Mouse (Mus musculus): ENCODE data around the gene Ctc1. TPM values are rescaled to one million over a fixed set of nuclear protein-coding genes. Genes with fewer than 3 reads are reported as not detected.

Gene Ctc1
- polyA plus RNA-seq, 1 experiment from 2014 or later: 55.8 TPM

- Histone ChIP-seq H3K4me3 (replicated peaks; ENCODE audit: low read depth, low read length) (no peak overlapping the region; the same call in 1 of the 2 replicates), H3K27me3 (ENCODE audit: control insufficient read depth, insufficient read depth, low read length) (no peaks in the 10 kb centered on the region), H3K9ac (replicated peaks; ENCODE audit: low read length) (no peak overlapping the region; the same call in 1 of the 2 replicates), H3K27ac (replicated peaks; ENCODE audit: low read depth, low read length) (peak overlapping the region; percentile 95), H3K36me3 (ENCODE audit: control insufficient read depth, insufficient read depth, low read length) (no peaks in the 10 kb centered on the region), H3K4me1 (ENCODE audit: control insufficient read depth, insufficient read depth, low read length) (peaks cover 20% of the 10 kb centered on the region), H3K4me2 (ENCODE audit: low read length) (peak overlapping the region; percentile 72), H3K9me3 (ENCODE audit: control insufficient read depth, low read length) (no peaks in the 10 kb centered on the region)
- ATAC-seq (ENCODE audit: low FRiP score, low TSS enrichment) (no peak), DNase-seq (no peak)
- WGBS: 42% methylated on average over 6 of the region's 6 CpGs
Observed at GRCm38 (mm10) chr11:69073951-69074775, 58.5 kb downstream of the Ctc1 start.

DNA sequence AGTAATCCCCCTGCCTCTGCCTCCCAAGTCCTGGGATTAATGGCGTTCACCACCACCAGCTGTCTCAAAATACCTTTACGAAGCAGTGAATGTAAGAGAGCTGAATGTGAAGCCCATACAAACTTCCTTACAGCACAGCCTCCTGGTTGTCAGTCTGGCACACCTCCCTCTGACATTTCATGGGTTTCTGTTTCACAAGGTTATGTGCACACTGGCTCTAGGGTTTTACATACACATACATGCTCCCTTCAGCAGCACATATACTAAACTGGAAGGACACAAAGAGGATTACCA lies 59.0 kb downstream of the Ctc1 start:
- Histone ChIP-seq H3K36me3 (ENCODE audit: control insufficient read depth, insufficient read depth, low read length) (no peaks in the 10 kb centered on the region), H3K9ac (replicated peaks; ENCODE audit: low read length) (no peak overlapping the region), H3K27me3 (ENCODE audit: control insufficient read depth, insufficient read depth, low read length) (no peaks in the 10 kb centered on the region), H3K4me2 (ENCODE audit: low read length) (no peak overlapping the region), H3K4me3 (replicated peaks; ENCODE audit: low read depth, low read length) (no peak overlapping the region), H3K9me3 (ENCODE audit: control insufficient read depth, low read length) (no peaks in the 10 kb centered on the region), H3K27ac (replicated peaks; ENCODE audit: low read depth, low read length) (0 out of 2 replicates have a peak overlapping the region, but pooled peaks have one; percentile 95), H3K4me1 (ENCODE audit: control insufficient read depth, insufficient read depth, low read length) (peaks cover 20% of the 10 kb centered on the region)
- no peak for ATAC-seq (ENCODE audit: low FRiP score, low TSS enrichment)
- 47% methylated on average over 2 of the region's 2 CpGs for WGBS
- no peak for DNase-seq

DNA sequence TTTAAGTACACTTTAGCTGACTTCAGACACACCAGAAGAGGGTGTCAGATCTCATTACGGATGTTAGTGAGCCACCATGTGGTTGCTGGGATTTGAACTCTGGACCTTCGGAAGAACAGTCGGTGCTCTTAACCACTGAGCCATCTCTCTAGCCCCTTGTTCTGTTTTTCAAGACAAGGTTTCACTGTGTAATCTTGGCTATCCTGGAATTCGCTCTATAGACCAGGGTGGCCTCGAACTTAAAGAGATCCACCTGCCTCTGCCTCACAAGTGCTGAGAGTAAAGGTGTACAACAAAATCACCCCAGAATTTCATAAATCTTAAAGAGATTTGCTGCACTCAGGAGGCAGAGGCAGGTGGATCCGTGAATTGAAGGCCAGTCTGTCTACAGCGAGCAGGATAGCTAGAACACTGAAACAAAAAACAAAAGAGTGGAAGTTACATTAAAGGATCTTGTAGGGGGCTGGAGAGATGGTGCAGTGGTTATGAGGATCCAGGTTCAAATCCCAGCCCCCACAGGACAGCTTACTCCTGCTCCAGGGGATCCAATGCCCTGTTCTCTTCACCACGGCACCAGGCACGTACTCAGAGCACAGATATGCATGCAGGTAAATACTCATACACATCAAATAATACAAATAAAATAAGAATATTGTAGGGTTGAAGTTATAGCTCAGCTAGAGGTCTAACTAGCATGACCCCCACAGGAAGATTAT lies 60.2 kb downstream of the Ctc1 start:
- 51% methylated on average over 8 of the region's 9 CpGs for WGBS
- DNase-seq (no peak), ATAC-seq (ENCODE audit: low FRiP score, low TSS enrichment) (no peak)
- no peak overlapping the region for H3K27ac ChIP-seq (replicated peaks; ENCODE audit: low read depth, low read length)
- H3K9me3 ChIP-seq (ENCODE audit: control insufficient read depth, low read length): no peaks in the 10 kb centered on the region
- no peak overlapping the region for H3K4me2 ChIP-seq (ENCODE audit: low read length)
- H3K4me1 ChIP-seq (ENCODE audit: control insufficient read depth, insufficient read depth, low read length): peaks cover 16% of the 10 kb centered on the region
- H3K4me3 ChIP-seq (replicated peaks; ENCODE audit: low read depth, low read length): no peak overlapping the region
- H3K9ac ChIP-seq (replicated peaks; ENCODE audit: low read length): no peak overlapping the region
- H3K27me3 ChIP-seq (ENCODE audit: control insufficient read depth, insufficient read depth, low read length): no peaks in the 10 kb centered on the region
- H3K36me3 ChIP-seq (ENCODE audit: control insufficient read depth, insufficient read depth, low read length): no peaks in the 10 kb centered on the region

DNA sequence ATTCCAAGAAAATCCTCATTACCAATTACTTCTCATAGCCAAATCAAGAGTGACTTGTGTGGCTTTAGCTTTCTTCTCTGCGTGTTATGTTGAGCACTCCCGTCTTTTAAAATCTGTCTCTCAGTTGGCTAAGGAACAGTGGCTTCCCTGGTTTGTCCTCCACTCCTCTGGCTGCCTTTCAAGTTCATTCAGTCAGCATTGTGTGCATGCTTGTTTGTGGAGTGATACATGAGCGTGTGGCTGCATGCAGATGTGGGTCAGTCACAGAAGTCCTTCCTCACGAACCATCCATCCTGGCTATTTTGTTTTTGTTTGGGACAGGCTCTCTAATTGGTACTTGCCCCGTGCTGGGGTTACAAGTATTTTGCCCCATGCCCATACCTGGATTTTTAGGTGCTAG lies 60.9 kb downstream of the Ctc1 start:
- H3K9me3 ChIP-seq (ENCODE audit: control insufficient read depth, low read length): no peaks in the 10 kb centered on the region
- no peak overlapping the region for H3K4me3 ChIP-seq (replicated peaks; ENCODE audit: low read depth, low read length)
- H3K27me3 ChIP-seq (ENCODE audit: control insufficient read depth, insufficient read depth, low read length): no peaks in the 10 kb centered on the region
- H3K36me3 ChIP-seq (ENCODE audit: control insufficient read depth, insufficient read depth, low read length): no peaks in the 10 kb centered on the region
- 72% methylated on average over 5 of the region's 5 CpGs for WGBS
- DNase-seq (no peak), ATAC-seq (ENCODE audit: low FRiP score, low TSS enrichment) (no peak)
- no peak overlapping the region for H3K27ac ChIP-seq (replicated peaks; ENCODE audit: low read depth, low read length)
- no peak overlapping the region for H3K9ac ChIP-seq (replicated peaks; ENCODE audit: low read length)
- H3K4me2 ChIP-seq (ENCODE audit: low read length): no peak overlapping the region
- peaks cover 10% of the 10 kb centered on the region for H3K4me1 ChIP-seq (ENCODE audit: control insufficient read depth, insufficient read depth, low read length)

DNA sequence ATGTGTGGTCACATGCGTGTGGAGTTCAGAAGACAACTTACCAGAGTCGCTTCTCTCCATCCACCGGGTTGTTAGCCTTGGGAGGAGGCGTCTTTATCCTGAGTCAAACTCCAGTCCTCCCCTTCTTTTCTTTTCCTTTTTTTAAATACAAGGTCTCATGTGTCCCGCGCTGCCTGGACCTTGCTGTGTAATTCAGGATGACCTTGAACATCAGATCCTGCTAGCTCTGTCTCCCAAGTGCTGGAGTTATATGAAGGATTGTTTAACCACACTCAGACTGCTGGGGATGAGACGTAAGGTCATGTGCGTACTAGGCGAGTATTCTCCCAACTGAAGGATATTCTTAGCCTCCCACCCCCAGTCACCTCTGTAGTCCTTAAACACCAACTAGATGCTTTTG lies 61.6 kb downstream of the Ctc1 start:
- H3K9me3 ChIP-seq (ENCODE audit: control insufficient read depth, low read length): no peaks in the 10 kb centered on the region

DNA sequence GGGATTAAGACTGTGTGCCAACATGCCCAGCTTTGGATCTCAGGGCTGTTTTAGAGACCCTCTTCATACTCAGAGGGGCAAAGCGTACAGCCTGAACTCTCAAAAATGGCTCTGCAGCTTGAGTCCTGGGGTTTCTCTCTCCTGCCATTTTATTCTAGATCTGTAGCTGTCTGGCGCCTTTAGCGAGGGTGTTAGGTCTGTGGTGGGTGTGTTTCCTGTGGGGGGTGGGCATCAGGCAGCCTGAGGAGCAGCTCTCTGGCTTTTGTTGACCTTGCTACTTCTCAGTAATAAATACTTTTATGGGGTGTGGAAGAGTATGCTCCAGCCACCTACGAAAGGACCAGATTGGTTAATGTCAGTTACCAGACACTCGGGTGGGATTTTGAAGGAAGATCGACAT lies 62.3 kb downstream of the Ctc1 start:
- Histone ChIP-seq H3K4me3 (replicated peaks; ENCODE audit: low read depth, low read length) (no peak overlapping the region), H3K9ac (replicated peaks; ENCODE audit: low read length) (no peak overlapping the region), H3K9me3 (ENCODE audit: control insufficient read depth, low read length) (no peaks in the 10 kb centered on the region), H3K4me2 (ENCODE audit: low read length) (no peak overlapping the region), H3K27me3 (ENCODE audit: control insufficient read depth, insufficient read depth, low read length) (no peaks in the 10 kb centered on the region), H3K27ac (replicated peaks; ENCODE audit: low read depth, low read length) (no peak overlapping the region), H3K36me3 (ENCODE audit: control insufficient read depth, insufficient read depth, low read length) (no peaks in the 10 kb centered on the region), H3K4me1 (ENCODE audit: control insufficient read depth, insufficient read depth, low read length) (no peaks in the 10 kb centered on the region)
- DNase-seq: no peak
- 85% methylated on average over 6 of the region's 6 CpGs for WGBS
- no peak for ATAC-seq (ENCODE audit: low FRiP score, low TSS enrichment)

More for the DNA sequence above, 61.6 kb downstream of the Ctc1 start:
- Histone ChIP-seq H3K27me3 (ENCODE audit: control insufficient read depth, insufficient read depth, low read length) (no peaks in the 10 kb centered on the region), H3K36me3 (ENCODE audit: control insufficient read depth, insufficient read depth, low read length) (no peaks in the 10 kb centered on the region), H3K9ac (replicated peaks; ENCODE audit: low read length) (no peak overlapping the region), H3K27ac (replicated peaks; ENCODE audit: low read depth, low read length) (no peak overlapping the region), H3K4me1 (ENCODE audit: control insufficient read depth, insufficient read depth, low read length) (peaks cover 4% of the 10 kb centered on the region), H3K4me2 (ENCODE audit: low read length) (no peak overlapping the region), H3K4me3 (replicated peaks; ENCODE audit: low read depth, low read length) (no peak overlapping the region)
- DNase-seq (no peak), ATAC-seq (ENCODE audit: low FRiP score, low TSS enrichment) (no peak)
- WGBS: 83% methylated on average over 9 of the region's 9 CpGs

GRCm38 (mm10) chr11:69078805-69079438 lies 63.2 kb downstream of the Ctc1 start:
- Histone ChIP-seq H3K9ac (replicated peaks; ENCODE audit: low read length) (no peak overlapping the region), H3K4me1 (ENCODE audit: control insufficient read depth, insufficient read depth, low read length) (no peaks in the 10 kb centered on the region), H3K4me3 (replicated peaks; ENCODE audit: low read depth, low read length) (no peak overlapping the region), H3K9me3 (ENCODE audit: control insufficient read depth, low read length) (no peaks in the 10 kb centered on the region), H3K36me3 (ENCODE audit: control insufficient read depth, insufficient read depth, low read length) (no peaks in the 10 kb centered on the region), H3K27ac (replicated peaks; ENCODE audit: low read depth, low read length) (no peak overlapping the region), H3K27me3 (ENCODE audit: control insufficient read depth, insufficient read depth, low read length) (no peaks in the 10 kb centered on the region), H3K4me2 (ENCODE audit: low read length) (no peak overlapping the region)
- WGBS: 79% methylated on average over 5 of the region's 5 CpGs
- DNase-seq (no peak), ATAC-seq (ENCODE audit: low FRiP score, low TSS enrichment) (no peak)

- H3K9me3 ChIP-seq (ENCODE audit: control insufficient read depth, low read length): no peaks in the 10 kb centered on the region
- no peak overlapping the region for H3K4me3 ChIP-seq (replicated peaks; ENCODE audit: low read depth, low read length)
- no peaks in the 10 kb centered on the region for H3K4me1 ChIP-seq (ENCODE audit: control insufficient read depth, insufficient read depth, low read length)
- 89% methylated on average over 15 of the region's 15 CpGs for WGBS
- H3K4me2 ChIP-seq (ENCODE audit: low read length): no peak overlapping the region
- no peak overlapping the region for H3K27ac ChIP-seq (replicated peaks; ENCODE audit: low read depth, low read length)
- H3K9ac ChIP-seq (replicated peaks; ENCODE audit: low read length): no peak overlapping the region
- DNase-seq (no peak), ATAC-seq (ENCODE audit: low FRiP score, low TSS enrichment) (no peak)
- no peaks in the 10 kb centered on the region for H3K27me3 ChIP-seq (ENCODE audit: control insufficient read depth, insufficient read depth, low read length)
- H3K36me3 ChIP-seq (ENCODE audit: control insufficient read depth, insufficient read depth, low read length): no peaks in the 10 kb centered on the region
Observed at GRCm38 (mm10) chr11:69080102-69080854, 64.6 kb downstream of the Ctc1 start.

Data from midbrain, embryonic 14.5 days (tissue).